Mouse (Mus musculus) forebrain, embryonic 14.5 days (tissue): ENCODE data around the gene Nfam1. TPM values are rescaled to one million over a fixed set of nuclear protein-coding genes. Genes with fewer than 3 reads are reported as not detected.

Source experiments
- ATAC-seq: fragments of 200-750 bp; cut with Nextera tagmentation; 2 replicates; pipeline ENCODE4 v1.8.0; 2017; ENCODE audit warnings: mild to moderate bottlenecking, moderate library complexity
- DNase-seq: peaks from one replicate; pipeline ENCODE4 v3.0.0-alpha.2; 2015; ENCODE audit warnings: low spot score
- H3K27ac ChIP-seq: fragments of 300-500 bp; sonication (generic); 2 replicates; pipeline ENCODE4 v1.5.1; 2014; ENCODE audit warnings: low read depth, mild to moderate bottlenecking, control low read depth, low read length, moderate library complexity
- H3K27me3 ChIP-seq: fragments of 300-500 bp; sonication (generic); replicated peaks from 2 replicates; pipeline ENCODE4 v1.6.1; 2014; ENCODE audit warnings: low read length, control low read depth, mixed read lengths; ENCODE audit not compliant: control insufficient read depth, insufficient read depth
- H3K36me3 ChIP-seq: fragments of 300-500 bp; sonication (generic); 2 replicates; pipeline ENCODE4 v1.6.1; 2014; ENCODE audit warnings: low read length, control low read depth; ENCODE audit not compliant: control insufficient read depth, insufficient read depth
- H3K4me1 ChIP-seq: fragments of 300-500 bp; sonication (generic); 2 replicates; pipeline ENCODE4 v1.6.1; 2014; ENCODE audit warnings: antibody characterized with exemption, low read length, control low read depth; ENCODE audit not compliant: control insufficient read depth, insufficient read depth
- H3K4me2 ChIP-seq: fragments of 300-500 bp; sonication (generic); 2 replicates; pipeline ENCODE4 v1.6.1; 2014; ENCODE audit warnings: mild to moderate bottlenecking, control low read depth, low read length
- H3K4me3 ChIP-seq: fragments of 300-500 bp; sonication (generic); 2 replicates; pipeline ENCODE4 v1.5.1; 2014; ENCODE audit warnings: low read depth, low read length, control low read depth
- H3K9ac ChIP-seq: fragments of 300-500 bp; sonication (generic); 2 replicates; pipeline ENCODE4 v1.6.1; 2014; ENCODE audit warnings: mild to moderate bottlenecking, low read length, control low read depth, moderate library complexity
- H3K9me3 ChIP-seq: fragments of 300-500 bp; sonication (generic); replicated peaks from 2 replicates; pipeline ENCODE4 v1.6.1; 2016; ENCODE audit warnings: low read length, control low read depth, mixed read lengths; ENCODE audit not compliant: control insufficient read depth
- WGBS: fragments of 180-500 bp; shearing (Covaris S2); extraction: QIAGEN DNeasy Blood & Tissue Kit; methylation state at CpG from one replicate; pipeline ENCODE4 v1.1.7; 2014; 5-methylcytosine and 5-hydroxymethylcytosine counted together
- polyA plus RNA-seq: library from polyadenylated mRNA; unstranded; fragments of >200 nt; fragmentation: Nextera tagmentation; extraction: Ambion mirVana; gene quantifications from 2 replicates; pipeline ENCODE4 v1.2.1, GENCODE M21; 2014

The Nfam1 gene
- polyA plus RNA-seq, 1 experiment from 2014 or later: 1.2 TPM

DNA sequence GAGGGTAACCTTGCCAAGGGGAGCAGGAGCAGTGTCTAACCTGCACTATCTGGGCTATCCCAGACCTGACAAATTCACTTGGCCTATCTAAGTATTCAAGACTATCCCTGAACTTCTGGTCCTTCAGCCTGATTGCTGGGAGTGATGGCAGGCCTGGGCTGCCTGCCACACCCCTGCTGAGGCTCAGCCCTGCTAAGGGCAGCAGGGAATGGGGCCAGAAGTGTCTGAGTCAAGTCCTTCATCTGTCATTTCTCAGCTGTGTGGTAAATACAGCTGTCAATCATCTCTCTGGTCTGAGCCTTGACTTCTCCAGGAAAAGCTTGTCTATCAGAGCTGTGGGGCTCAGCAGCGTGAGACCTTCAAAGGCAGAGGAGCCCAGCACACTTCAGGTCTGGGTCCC, 53.6 kb downstream of the Nfam1 start:
- DNase-seq: no peak
- H3K4me2 ChIP-seq: no peak overlapping the region
- WGBS: 90% methylated on average over 1 of the region's 1 CpGs
- H3K27ac ChIP-seq: 0 out of 2 replicates have a peak overlapping the region, but pooled peaks have one; percentile 5
- H3K27me3 ChIP-seq: 0 out of 2 replicates have a peak, but pooled peaks cover 4% of the 10 kb centered on the region
- no peak for ATAC-seq
- no peaks in the 10 kb centered on the region for H3K9me3 ChIP-seq
- H3K4me3 ChIP-seq: no peak overlapping the region
- H3K36me3 ChIP-seq: no peaks in the 10 kb centered on the region
- no peak overlapping the region for H3K9ac ChIP-seq
- peaks cover 31% of the 10 kb centered on the region for H3K4me1 ChIP-seq

DNA sequence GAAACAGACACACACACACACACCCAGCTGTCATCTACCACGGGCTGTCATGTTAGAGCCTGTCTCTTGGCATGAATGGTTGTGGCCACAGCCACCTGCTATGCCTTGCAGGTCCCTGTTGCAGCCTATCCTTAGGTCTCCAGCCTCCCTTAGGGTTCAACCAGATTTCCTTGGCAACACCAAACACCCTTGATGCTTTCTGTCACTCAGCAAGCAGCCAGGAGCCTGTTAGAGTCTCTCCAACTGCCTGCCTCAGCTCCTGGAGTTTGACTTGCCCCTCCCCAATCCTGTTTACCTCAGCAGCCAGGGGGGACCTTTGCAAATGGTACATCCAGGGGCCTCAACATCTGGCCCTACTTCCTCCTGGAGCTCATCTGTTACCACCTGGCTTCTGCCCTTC, 58.6 kb downstream of the Nfam1 start:
- 64% methylated on average over 1 of the region's 1 CpGs for WGBS
- H3K36me3 ChIP-seq: no peaks in the 10 kb centered on the region
- ATAC-seq (no peak), DNase-seq (no peak)
- H3K4me1 ChIP-seq: peaks cover 3% of the 10 kb centered on the region; the same call in 1 of the 2 replicates
- H3K4me2 ChIP-seq: no peak overlapping the region
- no peaks in the 10 kb centered on the region for H3K9me3 ChIP-seq
- no peak overlapping the region for H3K27ac ChIP-seq
- no peak overlapping the region for H3K9ac ChIP-seq
- H3K27me3 ChIP-seq: 0 out of 2 replicates have a peak, but pooled peaks cover 4% of the 10 kb centered on the region
- H3K4me3 ChIP-seq: no peak overlapping the region

DNA sequence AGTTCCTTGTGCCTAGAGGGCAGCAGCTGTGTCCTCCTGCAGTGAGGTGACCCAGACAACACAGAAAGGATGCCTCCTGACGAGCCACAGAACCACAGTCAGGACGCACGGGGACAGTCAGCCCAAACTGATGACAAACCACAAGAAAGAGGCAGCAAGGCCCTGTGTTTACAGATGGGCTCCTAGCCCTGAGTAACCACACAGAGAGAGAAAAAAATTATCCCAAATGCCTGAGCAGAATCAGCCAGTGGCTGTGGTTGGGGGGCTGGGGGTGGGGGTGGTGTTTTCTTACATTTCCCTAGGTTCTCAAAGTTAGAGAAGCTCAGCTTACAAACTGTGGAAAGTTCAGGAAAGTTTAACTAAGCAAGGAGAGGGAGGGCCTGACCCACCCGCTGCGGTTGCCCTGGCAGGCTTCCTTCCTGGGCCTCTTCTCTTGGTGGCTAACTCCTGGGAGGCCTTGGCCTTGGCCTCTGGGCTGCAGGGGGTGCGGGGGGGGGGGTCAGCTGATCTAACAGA, 63.8 kb downstream of the Nfam1 start:
- no peaks in the 10 kb centered on the region for H3K9me3 ChIP-seq
- no peak overlapping the region; the same call in 1 of the 2 replicates for H3K4me2 ChIP-seq
- DNase-seq (no peak), ATAC-seq (no peak)
- peaks cover 3% of the 10 kb centered on the region; the same call in 1 of the 2 replicates for H3K27me3 ChIP-seq
- peak overlapping the region; percentile 35; the same call in 1 of the 2 replicates for H3K9ac ChIP-seq
- H3K27ac ChIP-seq: peak overlapping the region; percentile 87
- 41% methylated on average over 6 of the region's 6 CpGs for WGBS
- no peaks in the 10 kb centered on the region for H3K36me3 ChIP-seq
- H3K4me1 ChIP-seq: peaks cover 24% of the 10 kb centered on the region
- no peak overlapping the region for H3K4me3 ChIP-seq

DNA sequence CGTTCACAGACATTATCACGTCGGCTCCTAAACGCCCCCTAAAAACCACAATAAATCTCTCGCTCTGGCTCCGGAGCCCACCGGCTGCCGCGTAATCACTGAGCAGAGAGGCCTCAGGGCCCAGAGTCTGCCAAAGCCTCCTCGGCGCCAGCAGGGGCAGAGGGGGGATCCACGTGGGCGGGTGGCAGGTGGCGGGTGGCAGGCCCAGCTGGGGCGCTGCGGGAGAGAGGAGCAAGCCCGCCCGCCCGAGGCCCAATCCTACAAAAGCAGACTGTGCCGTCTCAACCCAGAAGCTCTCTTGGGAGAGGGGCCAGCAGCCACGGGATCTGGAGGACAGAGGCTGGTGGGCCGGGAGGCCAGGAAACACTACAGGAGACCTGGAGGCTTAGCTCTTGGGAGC, 64.7 kb downstream of the Nfam1 start:
- Histone ChIP-seq H3K36me3 (no peaks in the 10 kb centered on the region), H3K4me1 (peaks cover 27% of the 10 kb centered on the region), H3K4me2 (peak overlapping the region; percentile 44), H3K9me3 (no peaks in the 10 kb centered on the region), H3K27ac (peak overlapping the region; percentile 87), H3K9ac (peak overlapping the region; percentile 35), H3K27me3 (peaks cover 3% of the 10 kb centered on the region; the same call in 1 of the 2 replicates), H3K4me3 (no peak overlapping the region)
- WGBS: 0% methylated on average over 21 of the region's 22 CpGs
- DNase-seq: peak; percentile 91
- peak; percentile 88 for ATAC-seq

DNA sequence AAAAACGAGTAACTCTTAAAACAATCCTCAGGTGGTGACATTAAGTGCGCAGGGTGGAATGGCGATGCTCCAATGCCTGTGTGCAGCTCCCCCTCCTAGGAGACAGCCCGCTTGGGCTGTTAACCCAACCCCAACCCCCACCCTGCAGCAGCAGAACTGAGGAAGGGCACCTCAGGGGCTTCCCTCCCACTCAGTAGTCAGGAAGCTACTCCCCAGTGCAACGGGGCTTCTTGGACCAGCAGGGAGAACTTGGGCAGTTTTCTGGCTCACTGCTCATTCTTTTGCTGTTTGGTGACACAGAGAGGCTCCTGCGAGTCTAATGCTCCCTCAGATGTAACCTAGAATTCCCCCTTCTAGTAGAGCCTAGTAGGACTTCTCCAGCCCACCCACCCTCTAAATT, 65.2 kb downstream of the Nfam1 start:
- no peaks in the 10 kb centered on the region for H3K36me3 ChIP-seq
- peaks cover 3% of the 10 kb centered on the region; the same call in 1 of the 2 replicates for H3K27me3 ChIP-seq
- peaks cover 27% of the 10 kb centered on the region for H3K4me1 ChIP-seq
- DNase-seq (no peak), ATAC-seq (no peak)
- 29% methylated on average over 6 of the region's 6 CpGs for WGBS
- peak overlapping the region; percentile 44 for H3K4me2 ChIP-seq
- peak overlapping the region; percentile 35; the same call in 1 of the 2 replicates for H3K9ac ChIP-seq
- no peaks in the 10 kb centered on the region for H3K9me3 ChIP-seq
- H3K27ac ChIP-seq: peak overlapping the region; percentile 87
- H3K4me3 ChIP-seq: no peak overlapping the region

DNA sequence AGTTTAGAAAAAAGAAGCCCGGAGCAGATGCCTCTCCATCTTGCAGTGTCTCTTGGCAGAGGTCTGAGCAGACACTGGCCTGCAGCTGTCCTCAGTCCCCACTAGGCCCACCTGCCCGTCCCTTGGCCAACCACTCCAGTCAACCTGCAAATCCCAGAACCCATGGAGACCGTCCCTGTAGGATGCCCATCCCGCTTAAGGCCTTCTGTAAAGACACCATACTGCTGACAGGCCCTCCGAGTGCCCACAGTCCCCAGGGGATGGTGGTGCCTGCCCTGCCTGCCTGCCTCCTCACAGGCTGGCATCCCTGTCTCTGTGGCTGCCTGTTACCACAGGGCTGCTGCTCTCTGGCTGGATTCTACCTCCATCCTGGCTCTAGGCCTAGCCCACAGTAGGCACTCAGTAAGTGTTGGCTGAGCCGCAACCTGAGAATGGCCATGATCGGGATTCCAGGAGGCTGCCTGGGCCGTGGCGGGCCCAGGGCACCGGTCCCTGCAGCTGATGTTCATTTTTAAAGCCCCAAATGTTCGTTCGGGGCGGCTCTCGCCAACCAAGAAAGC, 68.8 kb downstream of the Nfam1 start:
- Histone ChIP-seq H3K9ac (peak overlapping the region; percentile 21; the same call in 1 of the 2 replicates), H3K27ac (peak overlapping the region; percentile 90), H3K36me3 (no peaks in the 10 kb centered on the region), H3K4me3 (peak overlapping the region; percentile 30; the same call in 1 of the 2 replicates), H3K27me3 (peaks cover 3% of the 10 kb centered on the region; the same call in 1 of the 2 replicates), H3K4me2 (peak overlapping the region; percentile 74; the same call in 1 of the 2 replicates), H3K4me1 (peaks cover 56% of the 10 kb centered on the region), H3K9me3 (no peaks in the 10 kb centered on the region)
- DNase-seq (peak; percentile 40), ATAC-seq (no peak)
- WGBS: 57% methylated on average over 14 of the region's 14 CpGs

DNA sequence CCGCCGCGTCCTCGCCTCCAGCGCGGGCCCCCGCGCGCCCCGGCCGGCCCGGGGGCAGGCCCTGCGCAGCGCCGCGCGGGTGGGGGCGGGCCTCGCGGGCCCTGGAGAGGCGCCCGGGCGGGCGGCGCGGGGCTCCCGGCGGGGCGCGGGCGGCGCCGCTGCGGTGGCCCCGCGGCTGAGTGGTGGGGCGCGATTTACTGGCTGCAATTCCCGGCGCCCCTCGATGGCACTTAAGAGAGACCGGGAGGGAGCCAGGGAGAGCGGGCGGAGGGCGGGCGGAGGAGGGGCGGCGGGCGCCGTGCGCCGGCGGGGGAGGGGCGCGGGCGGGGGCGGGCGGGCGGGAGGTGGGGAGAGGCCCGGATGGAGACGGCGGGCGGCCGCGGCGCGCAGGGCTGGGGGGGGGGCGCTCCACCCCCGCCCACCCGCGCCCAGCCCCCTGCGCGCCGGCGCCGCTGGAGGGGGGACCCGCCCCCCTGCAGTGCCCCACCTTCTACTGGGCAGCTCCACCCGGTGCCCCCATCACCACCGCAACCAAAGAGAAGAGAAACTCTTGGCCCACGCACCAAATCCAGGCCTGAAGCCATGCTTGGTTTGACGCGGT, 69.5 kb downstream of the Nfam1 start:
- no peaks in the 10 kb centered on the region for H3K9me3 ChIP-seq
- peaks cover 3% of the 10 kb centered on the region; the same call in 1 of the 2 replicates for H3K27me3 ChIP-seq
- peaks cover 57% of the 10 kb centered on the region for H3K4me1 ChIP-seq
- DNase-seq: peak; percentile 70
- H3K36me3 ChIP-seq: no peaks in the 10 kb centered on the region
- peak overlapping the region; percentile 30 for H3K4me3 ChIP-seq
- 0% methylated on average over 7 of the region's 82 CpGs for WGBS
- peak overlapping the region; percentile 74 for H3K4me2 ChIP-seq
- H3K9ac ChIP-seq: peak overlapping the region; percentile 87; the same call in 1 of the 2 replicates
- no peak for ATAC-seq
- H3K27ac ChIP-seq: peak overlapping the region; percentile 90

DNA sequence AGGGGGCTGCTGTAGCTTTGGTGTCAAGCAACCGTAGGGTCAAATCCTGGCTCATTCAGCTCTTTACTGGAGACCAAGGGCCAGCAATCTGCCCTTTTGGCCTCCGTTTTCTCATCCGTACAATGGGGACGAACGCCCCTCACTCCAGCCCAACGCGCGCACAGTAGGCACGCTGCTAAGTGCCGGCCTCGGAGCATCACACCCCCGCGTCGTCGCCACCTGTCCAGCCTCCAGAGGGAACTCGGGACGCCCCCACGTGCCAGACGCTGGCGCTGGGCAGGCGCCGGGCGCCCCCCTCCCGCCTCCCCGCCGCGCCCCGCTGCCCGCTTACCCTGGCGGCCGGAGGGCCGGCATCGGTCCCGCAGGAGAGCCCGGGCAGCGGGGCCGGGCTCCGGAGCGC, 70.0 kb downstream of the Nfam1 start:
- peak; percentile 33 for DNase-seq
- ATAC-seq: no peak
- Histone ChIP-seq H3K4me2 (peak overlapping the region; percentile 74), H3K27me3 (peaks cover 3% of the 10 kb centered on the region; the same call in 1 of the 2 replicates), H3K4me3 (peak overlapping the region; percentile 55), H3K9me3 (no peaks in the 10 kb centered on the region), H3K4me1 (peaks cover 55% of the 10 kb centered on the region), H3K27ac (peak overlapping the region; percentile 90), H3K9ac (peak overlapping the region; percentile 87), H3K36me3 (no peaks in the 10 kb centered on the region)
- 5% methylated on average over 23 of the region's 39 CpGs for WGBS
